Mouse (Mus musculus) thymus, postnatal 25 days (tissue): ENCODE results near the gene Tec.
"Not testable (repeated sequence)": the region's sequence is repeated elsewhere in the genome, so short reads cannot be mapped to it uniquely, and the experiment has no call there.

ENCODE experiments used
- DNase-seq: peaks from one replicate; pipeline ENCODE4 v3.0.0; 2022

The Tec gene

DNA sequence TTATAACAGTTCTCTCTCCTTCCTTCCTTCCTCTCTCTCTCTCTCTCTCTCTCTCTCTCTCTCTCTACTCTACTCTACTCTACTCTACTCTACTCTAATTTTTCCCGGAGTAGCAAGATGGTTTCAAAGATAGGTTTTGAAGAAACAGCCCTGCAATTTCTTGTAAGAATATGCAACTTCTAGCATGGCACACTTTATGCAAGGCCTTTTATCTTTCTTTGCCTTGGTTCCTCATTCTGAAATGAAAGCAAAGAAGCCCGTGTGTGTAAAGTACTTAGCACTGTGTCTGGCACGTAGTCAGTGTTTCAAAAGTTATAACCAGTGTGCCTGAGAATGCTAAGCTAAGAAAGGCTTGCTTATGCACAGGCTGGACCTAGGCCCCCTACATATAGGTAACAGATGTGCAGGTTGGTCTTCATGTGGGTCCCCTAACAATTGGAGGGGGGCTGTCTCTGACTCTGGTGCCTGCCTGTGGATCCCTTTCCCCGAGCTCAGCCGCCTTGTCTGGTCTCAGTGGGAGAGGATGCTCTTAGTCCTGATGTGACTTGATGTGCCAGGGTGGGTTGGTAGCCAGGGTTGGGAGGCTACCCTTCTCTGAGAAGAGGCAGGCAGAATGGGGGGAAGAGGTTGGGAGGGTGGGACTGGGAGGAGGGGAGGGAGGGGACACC is 49.6 kb downstream of the Tec start:
- DNase-seq: no peak

DNA sequence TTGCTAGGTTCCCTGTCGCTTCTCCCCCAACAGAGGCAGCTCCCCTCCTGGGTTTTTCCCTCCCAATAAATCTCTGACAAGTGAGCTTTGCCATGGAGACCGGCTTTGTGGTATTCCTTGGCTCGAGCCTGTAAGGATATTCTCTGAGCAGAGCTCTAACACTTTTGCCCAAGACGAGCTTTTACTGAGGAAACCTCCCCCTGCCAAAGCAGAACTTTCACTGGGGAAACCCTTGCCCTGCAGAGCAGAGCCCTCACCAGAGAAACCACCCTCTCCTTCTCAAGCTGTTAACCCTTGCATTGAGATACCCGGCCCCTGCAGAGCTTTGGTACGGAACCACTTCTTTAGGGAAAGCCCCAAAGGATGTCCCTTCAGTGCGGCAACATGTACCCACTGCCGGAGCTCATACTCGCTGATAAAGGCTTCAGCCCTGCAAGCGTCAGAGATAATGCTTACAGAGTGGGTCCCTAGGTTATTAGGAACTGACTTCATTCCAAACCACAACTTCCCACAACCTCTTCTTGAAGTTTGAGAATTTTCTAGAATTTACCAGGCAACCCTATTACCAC is 50.7 kb downstream of the Tec start:
- peak; percentile 31 for DNase-seq

DNA sequence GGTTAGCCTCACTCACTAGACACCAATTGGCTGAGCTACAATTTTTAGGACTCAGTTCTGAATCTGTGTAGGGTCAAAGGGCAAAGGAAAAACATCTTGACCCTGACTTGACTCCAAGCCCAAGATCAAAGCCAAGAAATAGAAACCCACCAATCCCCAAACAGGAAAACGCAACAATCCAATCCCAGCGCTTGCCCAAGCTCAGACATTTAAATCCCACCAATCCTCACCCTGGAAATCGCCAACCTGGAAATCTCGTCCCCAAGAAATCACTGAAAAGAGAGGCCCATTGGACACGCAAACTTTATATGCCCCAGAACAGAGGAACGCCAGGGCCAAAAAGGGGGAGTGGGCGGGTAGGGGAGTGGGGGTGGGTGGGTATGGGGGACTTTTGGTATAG is 51.3 kb downstream of the Tec start:
- DNase-seq: not testable (repeated sequence)

DNA sequence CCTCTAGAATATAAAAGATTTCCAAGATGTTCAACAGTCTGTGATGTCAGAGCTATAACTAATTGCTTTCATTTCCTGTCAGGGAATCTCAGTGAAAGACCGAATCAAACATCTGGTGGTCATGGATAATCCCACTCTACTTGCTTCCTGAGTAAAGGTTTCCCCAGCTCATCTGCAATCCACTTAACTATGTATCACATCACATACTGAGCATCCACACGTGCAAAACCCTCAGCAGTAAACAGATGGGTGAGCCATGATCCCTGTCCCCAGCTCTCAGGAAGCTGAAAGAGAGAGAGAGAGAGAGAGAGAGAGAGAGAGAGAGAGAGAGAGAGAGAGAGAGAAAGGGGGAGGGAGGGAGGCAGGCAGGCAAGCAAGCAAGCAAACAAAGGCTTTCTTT is 51.8 kb downstream of the Tec start:
- DNase-seq: no peak

DNA sequence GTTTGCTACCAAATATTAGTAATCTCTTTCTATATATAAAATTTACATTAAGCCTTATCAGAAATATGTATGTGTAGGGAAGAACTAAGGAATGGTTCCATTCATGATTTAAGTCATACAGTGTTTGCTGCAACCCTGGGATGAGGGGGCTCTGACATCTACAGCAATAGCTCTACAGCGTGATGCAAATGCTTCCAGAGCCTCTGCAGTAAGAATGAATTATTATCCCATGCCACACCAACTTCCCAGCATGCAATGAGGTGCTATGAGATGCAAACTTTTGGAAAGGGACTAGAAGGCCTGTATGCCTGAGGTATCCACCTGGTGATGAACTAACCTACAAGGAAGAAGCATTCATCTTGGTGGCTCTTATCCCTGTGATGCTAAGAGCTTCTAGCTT is 52.2 kb downstream of the Tec start:
- DNase-seq: no peak

DNA sequence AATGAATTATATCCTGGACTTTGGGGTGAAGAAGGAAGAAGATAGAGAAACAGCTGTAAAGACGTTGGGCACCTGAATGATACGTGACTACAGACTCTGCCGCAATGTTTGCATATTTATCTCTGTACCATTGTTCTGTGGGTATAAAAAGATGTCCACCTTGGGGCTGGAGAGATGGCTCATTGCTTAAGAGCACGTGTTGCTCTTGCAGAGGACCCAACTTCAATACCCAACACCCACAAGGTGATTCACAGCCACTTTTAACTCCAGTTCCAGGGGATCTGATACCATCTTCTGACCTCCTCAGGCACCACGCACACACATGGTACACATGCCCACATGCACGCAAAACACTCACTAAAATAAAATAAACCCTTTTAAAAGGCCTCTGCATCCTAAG is 52.9 kb downstream of the Tec start:
- no peak for DNase-seq

DNA sequence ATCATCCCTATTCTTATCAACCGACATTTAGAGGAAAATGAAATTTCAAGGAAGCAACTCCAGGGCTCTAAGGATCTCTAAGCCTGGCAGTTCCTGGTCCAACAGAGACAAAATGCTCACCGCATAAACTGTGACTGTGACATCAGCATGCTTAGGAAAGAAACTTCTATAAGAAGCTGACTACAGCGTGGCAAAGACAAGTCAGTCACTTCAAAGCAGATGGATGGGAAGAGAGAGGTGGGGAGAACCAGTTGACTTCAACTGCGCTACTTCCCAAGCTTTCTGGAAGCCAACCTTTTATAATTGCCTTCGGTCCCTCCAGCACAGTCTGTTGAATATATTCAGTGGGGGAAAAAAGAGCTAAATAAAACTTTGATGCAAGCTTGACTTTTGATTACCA is 54.2 kb downstream of the Tec start:
- DNase-seq: no peak

DNA sequence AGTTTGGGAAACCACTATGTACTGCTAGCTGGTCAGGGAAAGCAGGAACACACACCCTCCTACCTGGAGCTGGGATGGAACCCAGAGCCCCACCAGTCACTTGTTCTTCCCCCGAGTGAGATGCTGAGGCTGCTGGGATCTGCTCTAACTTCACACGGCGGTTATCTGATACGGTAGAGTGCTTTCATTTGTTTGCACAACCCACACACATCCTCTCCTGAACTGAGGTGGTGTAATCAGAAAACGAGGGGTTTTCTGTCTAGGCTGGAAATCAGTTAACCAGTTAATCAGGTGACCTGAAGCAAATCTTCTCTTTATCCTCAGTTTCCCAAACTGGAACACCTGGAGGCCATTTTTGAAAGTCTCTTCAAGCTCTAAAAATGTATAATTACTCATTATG is 55.4 kb downstream of the Tec start:
- DNase-seq: peak; percentile 53

DNA sequence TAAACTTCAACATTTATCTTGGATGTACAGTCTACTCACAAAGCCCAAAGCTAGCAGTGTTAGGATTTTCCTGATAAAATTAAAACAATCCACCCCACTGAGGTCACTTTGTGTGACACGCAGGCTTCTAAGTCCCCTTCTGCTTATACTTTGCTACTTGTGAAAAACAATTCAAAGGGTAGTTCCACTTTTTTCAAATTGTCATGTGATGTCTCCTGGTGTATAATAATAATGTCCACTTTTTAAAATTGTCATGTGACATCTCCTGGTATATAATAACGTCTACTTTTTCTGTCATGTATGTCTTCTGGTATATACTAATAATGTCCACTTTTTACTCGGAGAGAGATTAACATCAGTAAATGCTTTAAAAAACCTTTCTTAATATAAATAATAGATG is 56.0 kb downstream of the Tec start:
- no peak for DNase-seq

DNA sequence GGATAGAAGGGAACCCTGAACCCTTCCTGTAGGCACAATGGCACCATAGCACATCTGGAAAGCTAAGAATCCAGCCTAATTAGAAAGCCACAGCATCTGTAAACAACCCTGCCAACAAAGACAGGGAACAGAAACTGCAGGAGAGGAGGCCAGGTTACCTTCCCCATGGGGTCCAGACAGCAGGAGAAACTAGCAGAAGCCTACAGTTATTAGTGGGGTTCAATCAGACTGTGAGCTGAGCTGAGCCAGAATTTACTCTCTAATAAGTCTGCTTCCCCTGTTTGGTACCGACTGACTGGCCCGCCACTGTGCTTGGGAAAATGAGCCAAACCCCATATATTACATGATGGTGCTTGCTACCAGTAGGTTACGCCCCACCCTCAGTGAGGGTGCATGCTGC is 56.9 kb downstream of the Tec start:
- no peak for DNase-seq

DNA sequence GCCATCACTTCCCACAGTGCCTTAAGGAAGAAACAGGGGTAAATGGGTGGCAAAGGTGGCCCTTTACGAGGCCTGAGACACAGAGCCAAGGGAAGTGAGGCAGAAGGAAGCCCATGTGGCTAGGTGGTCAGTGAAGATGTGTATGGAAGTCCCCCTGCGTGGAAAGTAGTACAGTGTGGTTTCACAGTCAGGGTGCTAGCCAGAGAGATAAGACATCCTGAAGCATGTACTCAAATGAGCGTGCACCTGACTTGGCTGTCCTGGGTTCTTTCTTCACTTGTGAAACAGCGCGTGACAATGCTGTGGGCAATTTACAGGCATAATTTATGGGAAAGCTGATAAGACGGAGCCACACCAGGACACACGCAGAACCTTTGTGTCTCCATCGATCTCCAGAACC is 57.3 kb downstream of the Tec start:
- DNase-seq: no peak

DNA sequence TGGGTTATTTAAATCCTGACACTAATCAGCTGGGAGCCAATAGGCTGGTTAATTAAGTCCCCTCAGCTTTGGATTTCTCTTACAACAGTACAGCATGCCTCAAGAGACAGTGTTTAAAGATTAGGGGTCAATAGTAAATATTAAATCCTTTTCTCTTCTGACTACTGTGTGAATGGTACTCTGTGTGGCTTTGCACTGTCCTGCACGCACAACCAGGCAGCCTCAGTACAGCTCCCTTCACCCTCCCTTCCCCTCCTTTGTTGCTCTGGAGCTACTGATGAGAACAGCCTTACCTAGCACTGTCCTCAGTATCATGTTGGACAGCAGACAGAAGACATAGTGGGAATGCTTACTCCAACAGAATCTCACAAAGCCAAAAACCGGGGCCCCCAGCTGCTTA is 58.8 kb downstream of the Tec start:
- no peak for DNase-seq

DNA sequence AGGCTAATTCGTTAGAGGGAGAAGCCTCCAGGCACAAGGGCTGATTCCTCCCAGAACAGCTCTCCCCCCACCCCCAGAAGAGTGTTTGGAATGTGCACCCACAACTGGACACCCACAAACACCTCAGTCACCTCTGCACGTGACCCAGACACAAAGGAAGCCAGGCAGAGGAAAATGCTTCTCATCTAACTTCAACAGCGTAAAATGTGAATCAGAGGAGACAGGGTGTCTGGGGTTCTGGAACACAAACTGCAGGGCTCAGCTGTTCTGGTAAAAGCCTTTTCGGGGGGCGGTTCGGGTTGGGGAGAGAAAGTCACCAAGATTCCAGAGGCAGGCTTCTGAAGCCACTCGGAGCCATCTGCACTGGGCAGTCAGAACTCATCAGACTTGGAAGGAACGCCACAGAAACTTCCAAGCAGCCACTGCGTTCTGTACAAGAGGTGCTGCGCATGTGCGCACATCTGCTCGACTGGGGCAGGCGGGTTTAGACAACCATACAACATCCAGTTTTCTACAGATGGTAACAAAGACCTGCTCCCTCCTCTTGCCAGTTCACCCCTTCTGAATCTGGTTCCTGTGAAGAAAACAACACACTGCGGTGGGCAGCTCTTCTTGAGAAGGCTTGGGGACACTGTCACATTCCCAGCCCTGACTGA is 59.7 kb downstream of the Tec start:
- DNase-seq: no peak

DNA sequence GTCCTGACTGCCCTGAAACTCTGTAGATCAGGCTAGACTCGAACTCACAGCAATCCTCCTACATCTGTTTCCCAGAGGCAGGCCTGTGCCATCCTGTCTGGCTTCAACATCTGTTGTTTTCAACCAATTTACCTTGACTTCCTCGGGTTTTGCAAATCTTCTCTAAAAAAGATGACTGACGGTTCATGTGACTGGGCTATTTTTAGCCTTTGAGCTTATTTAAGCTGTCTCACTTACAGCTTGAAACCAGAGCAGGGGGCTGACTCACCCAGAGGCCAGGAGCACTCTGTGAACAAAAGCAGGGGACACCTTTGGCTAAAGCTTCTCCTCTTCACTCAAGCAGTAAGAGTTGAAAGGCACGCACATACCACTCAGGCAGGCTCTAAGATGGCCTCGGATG is 65.4 kb downstream of the Tec start:
- DNase-seq: peak; percentile 22

DNA sequence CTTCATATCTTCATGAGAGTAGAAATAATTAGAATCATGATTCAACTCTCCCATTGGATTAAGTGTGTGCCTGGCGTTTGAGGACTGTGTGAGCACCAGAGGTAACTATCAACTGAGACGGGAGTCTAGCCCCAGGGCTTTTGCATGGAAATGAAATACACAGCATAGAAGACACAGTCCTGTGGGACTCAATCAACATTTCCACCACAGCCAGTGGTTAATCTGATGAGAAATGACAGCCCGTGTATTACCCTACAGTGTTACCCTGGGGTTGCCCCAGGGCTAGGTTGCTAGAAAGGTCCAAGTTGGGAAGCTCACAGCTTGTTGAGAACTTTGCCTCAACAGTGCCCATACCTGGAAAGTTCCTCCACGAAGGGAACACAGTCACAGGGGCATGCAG is 69.7 kb downstream of the Tec start:
- DNase-seq: no peak

DNA sequence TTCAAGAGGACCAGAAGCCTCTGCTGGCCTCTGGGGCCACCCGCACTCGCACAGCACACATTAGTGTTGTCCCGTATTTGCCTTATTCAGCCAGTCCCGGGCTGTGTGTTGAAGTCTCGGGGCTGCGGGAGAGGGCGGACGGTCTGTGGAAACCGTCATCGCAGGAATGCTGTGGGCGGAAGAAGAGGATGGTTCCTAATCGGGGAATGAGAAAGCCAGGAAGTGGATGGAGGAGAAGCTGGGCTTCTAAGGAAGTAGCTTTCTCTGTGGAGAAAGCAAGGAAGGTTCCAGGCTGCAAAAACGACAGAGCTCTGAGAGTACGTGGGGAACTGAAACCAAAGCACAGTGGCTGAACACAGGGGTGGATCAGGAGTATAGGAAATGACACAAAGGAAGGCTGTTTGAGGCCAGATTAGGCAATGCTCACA is 72.1 kb downstream of the Tec start:
- peak; percentile 12 for DNase-seq

DNA sequence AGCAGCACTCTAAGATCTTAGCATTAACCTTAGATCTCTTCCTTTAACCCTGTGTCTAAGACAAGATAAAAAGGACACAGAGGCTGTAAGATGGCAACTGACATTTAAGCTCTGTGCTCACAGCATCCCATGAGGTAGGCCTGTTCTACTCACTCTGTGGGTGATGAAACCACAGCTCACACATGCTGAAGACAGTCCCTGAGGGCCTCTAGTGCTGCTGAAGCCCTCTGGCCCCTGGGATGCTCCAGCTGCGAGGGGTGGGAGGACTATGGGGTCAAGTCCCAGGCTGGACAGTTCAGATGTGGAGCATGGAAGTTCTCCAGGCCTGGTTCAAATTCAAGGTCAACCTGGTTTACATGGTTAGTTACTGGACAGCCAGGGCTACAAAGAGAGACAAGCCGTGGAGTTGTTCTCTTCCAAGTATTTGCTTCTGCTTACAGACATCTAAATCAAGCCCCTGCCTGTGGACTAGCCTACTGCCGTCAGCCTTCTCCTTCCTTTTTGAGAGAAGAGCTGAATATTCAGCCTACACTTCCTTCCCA is 74.9 kb downstream of the Tec start:
- peak; percentile 35 for DNase-seq

DNA sequence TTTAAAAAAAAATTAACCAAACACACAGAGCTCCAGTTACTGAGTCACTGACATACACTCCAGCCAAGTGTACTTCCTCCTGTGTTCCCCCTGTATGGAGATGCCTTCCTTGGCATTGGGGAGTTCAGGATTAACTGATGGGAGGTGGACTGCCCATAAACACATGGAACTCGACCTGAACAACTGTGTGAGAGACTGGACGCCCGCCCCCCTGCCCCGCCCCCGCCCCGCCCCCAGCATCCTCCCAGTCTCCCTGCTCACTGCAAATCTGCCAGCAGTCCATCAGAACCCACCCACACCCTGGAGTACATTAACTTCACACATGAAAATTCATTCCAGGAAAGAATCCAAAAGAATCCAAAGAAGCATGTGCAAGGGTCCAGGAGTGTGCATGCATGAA is 76.5 kb downstream of the Tec start:
- no peak for DNase-seq

DNA sequence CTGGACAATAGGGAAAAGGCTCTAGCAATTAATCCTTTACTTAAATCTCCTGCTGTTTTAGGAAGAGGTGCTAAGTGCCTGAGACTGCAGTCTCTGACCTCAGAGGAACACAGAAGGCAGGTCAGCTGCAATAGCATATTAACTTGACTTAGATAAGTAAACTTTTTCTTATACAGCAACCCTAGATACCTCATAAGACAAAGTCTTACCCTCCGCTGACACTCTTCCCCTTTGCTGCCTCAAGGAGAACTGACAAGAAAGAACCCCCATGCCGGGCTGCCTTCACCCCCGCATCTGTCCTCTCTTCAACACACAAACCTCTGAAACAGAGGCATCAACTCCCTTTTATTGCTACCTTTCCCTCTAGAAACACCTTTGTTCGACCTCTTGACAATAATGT is 76.9 kb downstream of the Tec start:
- DNase-seq: no peak

DNA sequence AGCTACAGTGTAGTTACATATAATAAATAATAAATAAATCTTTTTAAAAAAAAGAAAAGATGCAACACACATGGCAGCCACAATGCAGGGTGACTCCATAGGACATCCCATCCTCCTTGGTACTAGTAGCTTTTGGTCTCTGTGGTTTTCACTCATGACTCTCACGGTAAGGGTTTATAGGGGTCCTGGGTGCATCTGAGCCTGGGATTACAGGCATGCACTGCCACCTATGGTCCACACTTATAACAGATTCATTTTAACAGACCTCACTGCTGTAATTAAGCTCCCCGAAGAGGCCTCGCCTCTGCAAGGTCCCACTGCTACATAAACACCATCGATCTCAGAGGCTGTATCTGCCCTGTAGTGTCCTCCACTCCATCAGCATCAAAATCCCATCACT is 82.8 kb downstream of the Tec start:
- DNase-seq: peak; percentile 49

DNA sequence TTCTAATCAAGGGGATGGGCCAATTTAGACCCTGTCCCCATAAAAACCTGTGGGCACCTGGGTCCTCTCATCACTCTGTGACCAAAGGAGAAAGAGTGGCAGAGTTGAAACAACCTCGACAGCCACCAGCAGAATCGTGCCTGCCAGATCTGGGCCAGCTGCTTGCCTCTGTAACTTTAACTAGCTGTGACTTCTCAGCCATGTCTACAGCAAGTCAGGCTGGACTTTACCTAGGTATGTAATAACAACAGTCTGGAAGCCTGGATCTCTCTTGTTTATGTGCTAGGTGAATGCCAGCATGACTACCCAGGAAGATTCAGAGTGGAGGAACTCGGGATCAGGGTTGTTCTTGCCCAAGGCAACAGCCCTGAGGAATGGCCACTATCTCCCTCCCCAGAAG is 83.6 kb downstream of the Tec start:
- DNase-seq: no peak

DNA sequence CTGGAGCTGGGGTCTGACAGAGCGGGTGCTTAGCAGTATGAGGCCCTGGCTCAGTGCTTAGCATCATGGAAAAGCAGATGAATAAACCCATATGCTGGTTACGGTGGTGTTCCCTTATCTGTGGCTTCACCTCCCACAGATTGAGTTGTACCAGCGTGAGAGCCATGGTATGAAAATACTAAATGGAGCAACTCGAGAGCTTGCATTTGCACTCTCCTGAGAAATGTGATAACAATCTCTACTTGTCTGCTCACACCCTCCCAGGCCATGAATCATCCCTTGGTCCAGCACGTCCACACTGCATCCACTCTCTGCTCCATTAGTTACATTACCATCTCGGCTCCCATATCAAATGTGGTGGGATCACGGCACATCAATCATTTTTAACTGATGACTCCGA is 84.3 kb downstream of the Tec start:
- DNase-seq: no peak

DNA sequence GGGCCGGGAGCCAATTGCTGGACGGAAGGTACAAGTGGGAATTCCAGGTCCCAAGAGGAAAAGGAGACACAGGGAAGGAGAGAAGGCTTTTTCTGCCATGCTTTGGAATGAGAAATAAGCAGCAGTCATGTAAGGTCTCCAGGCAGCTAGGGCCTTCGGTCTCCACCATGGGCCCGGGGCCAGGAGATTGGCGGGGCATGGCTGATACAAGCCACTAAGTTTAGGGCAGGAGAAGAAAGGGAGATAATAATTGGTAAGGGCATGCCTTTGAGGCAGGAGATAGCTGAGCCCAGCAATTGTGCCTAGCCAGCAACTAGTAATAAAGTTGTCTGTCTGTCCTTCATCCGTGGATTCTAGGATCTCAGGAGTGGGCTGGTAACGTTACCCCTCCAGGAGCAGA is 85.2 kb downstream of the Tec start:
- DNase-seq: no peak

DNA sequence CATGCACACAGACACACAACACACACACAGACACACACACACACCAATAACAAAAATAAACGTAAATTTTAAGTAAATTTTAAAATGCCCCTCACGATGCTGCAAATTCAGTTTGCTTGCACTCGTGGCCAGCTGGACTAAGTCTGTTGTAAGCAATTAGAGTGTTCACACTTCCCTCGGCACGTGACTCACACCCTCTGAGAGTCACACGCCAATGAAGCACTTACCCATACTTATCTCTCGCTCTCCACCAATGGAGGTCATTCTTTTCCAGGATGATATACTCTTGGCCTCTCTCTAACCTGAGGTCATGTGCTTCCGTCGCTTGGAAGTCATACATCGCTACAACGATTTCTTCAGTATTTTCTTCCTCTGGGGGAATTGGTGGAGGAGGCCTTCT is 86.5 kb downstream of the Tec start:
- no peak for DNase-seq

DNA sequence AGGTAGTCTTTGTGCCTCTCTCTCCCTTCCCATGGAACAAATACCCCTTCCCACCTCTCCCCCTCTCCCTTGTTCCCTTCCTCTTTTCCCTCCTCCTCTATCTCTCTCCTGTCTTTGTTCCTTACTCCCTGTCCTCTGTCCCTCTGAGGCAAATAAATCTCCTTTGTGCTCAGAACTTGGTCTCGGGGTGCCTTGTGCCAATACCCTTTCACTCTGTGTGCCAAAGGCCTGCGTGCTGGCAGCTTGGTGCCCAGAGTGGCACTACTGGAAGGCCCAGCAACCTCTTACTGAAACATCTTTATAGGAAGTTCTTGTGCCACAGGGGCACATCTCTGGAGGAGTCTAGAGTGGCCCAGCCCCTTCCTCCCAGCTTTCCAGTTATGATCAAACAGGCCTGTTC is 91.7 kb downstream of the Tec start:
- DNase-seq: no peak
